Mouse (Mus musculus): Measurements from ENCODE around the gene Tm4sf20. TPM values are rescaled to one million over a fixed set of nuclear protein-coding genes. Genes with fewer than 3 reads are reported as not detected.

Tm4sf20 gene
- 0.29 TPM in 1 of 2 replicates, not detected in the other for polyA plus RNA-seq (2014; fragmentation: Nextera tagmentation; extraction: Ambion mirVana)

GRCm38 (mm10) chr1:82768269-82768668, at the start of gene Tm4sf20:
TSS of gene Tm4sf20 (minus strand) at chr1:82768461.
- no peaks in the 10 kb centered on the region for H3K27me3 ChIP-seq (ENCODE audit: control insufficient read depth, insufficient read depth, low read length)
- ATAC-seq (replicated peaks; ENCODE audit: insufficient number of reproducible peaks, low FRiP score, low TSS enrichment) = no peak

GRCm38 (mm10) chr1:82815941-82816716, 47.9 kb upstream of the Tm4sf20 start:
- H3K9me3 ChIP-seq (replicated peaks; ENCODE audit: control insufficient read depth, low read length) = no peaks in the 10 kb centered on the region
- no peaks in the 10 kb centered on the region for H3K27me3 ChIP-seq (ENCODE audit: control insufficient read depth, insufficient read depth, low read length)
- no peaks in the 10 kb centered on the region for H3K36me3 ChIP-seq (ENCODE audit: control insufficient read depth, insufficient read depth, low read length)
- WGBS (ENCODE audit: insufficient replicate concordance) = 23% methylated on average over 16 of the region's 17 CpGs
- peak overlapping the region; percentile 74 for H3K27ac ChIP-seq (ENCODE audit: low read depth, low read length)
- peaks cover 18% of the 10 kb centered on the region for H3K4me1 ChIP-seq (ENCODE audit: control insufficient read depth, insufficient read depth, low read length)
- H3K9ac ChIP-seq (ENCODE audit: low read depth, low read length) = 0 out of 2 replicates have a peak overlapping the region, but pooled peaks have one; percentile 34
- H3K4me3 ChIP-seq (ENCODE audit: low read depth, low read length) = peak overlapping the region; percentile 23
- H3K4me2 ChIP-seq = peak overlapping the region; percentile 58
- ATAC-seq (replicated peaks; ENCODE audit: insufficient number of reproducible peaks, low FRiP score, low TSS enrichment) = peak; percentile 88

More at GRCm38 (mm10) chr1:82768269-82768668, at the start of gene Tm4sf20:
- Histone ChIP-seq H3K4me3 (ENCODE audit: low read depth, low read length) (no peak within 1 kb of the TSS), H3K4me1 (ENCODE audit: control insufficient read depth, insufficient read depth, low read length) (no peaks in the 10 kb centered on the region; the same call in 1 of the 2 replicates), H3K9ac (ENCODE audit: low read depth, low read length) (no peak within 1 kb of the TSS), H3K4me2 (no peak within 1 kb of the TSS), H3K27ac (ENCODE audit: low read depth, low read length) (no peak within 1 kb of the TSS), H3K9me3 (replicated peaks; ENCODE audit: control insufficient read depth, low read length) (no peaks in the 10 kb centered on the region), H3K36me3 (ENCODE audit: control insufficient read depth, insufficient read depth, low read length) (no peaks in the 10 kb centered on the region)
- WGBS (ENCODE audit: insufficient replicate concordance) = 59% methylated on average over 5 of the region's 5 CpGs

GRCm38 (mm10) chr1:82811766-82812165, 43.5 kb upstream of the Tm4sf20 start:
- Histone ChIP-seq H3K4me2 (no peak overlapping the region), H3K36me3 (ENCODE audit: control insufficient read depth, insufficient read depth, low read length) (no peaks in the 10 kb centered on the region), H3K4me1 (ENCODE audit: control insufficient read depth, insufficient read depth, low read length) (peaks cover 4% of the 10 kb centered on the region; the same call in 1 of the 2 replicates), H3K27me3 (ENCODE audit: control insufficient read depth, insufficient read depth, low read length) (no peaks in the 10 kb centered on the region), H3K9ac (ENCODE audit: low read depth, low read length) (no peak overlapping the region), H3K9me3 (replicated peaks; ENCODE audit: control insufficient read depth, low read length) (no peaks in the 10 kb centered on the region), H3K27ac (ENCODE audit: low read depth, low read length) (no peak overlapping the region), H3K4me3 (ENCODE audit: low read depth, low read length) (no peak overlapping the region)
- WGBS (ENCODE audit: insufficient replicate concordance) = 55% methylated on average over 1 of the region's 1 CpGs
- no peak for ATAC-seq (replicated peaks; ENCODE audit: insufficient number of reproducible peaks, low FRiP score, low TSS enrichment)

- peaks cover 3% of the 10 kb centered on the region; the same call in 1 of the 2 replicates for H3K4me1 ChIP-seq (ENCODE audit: control insufficient read depth, insufficient read depth, low read length)
- H3K9me3 ChIP-seq (replicated peaks; ENCODE audit: control insufficient read depth, low read length) = 0 out of 2 replicates have a peak, but pooled peaks cover under 1% of the 10 kb centered on the region
- no peaks in the 10 kb centered on the region for H3K27me3 ChIP-seq (ENCODE audit: control insufficient read depth, insufficient read depth, low read length)
- no peak overlapping the region for H3K4me3 ChIP-seq (ENCODE audit: low read depth, low read length)
- H3K4me2 ChIP-seq = no peak overlapping the region
- no peak overlapping the region for H3K9ac ChIP-seq (ENCODE audit: low read depth, low read length)
- no peak overlapping the region for H3K27ac ChIP-seq (ENCODE audit: low read depth, low read length)
- ATAC-seq (replicated peaks; ENCODE audit: insufficient number of reproducible peaks, low FRiP score, low TSS enrichment) = no peak
- 62% methylated on average over 3 of the region's 3 CpGs for WGBS (ENCODE audit: insufficient replicate concordance)
- no peaks in the 10 kb centered on the region for H3K36me3 ChIP-seq (ENCODE audit: control insufficient read depth, insufficient read depth, low read length)
Measured at GRCm38 (mm10) chr1:82808564-82808963, 40.3 kb upstream of the Tm4sf20 start.

- 73% methylated on average over 7 of the region's 7 CpGs for WGBS (ENCODE audit: insufficient replicate concordance)
- Histone ChIP-seq H3K27ac (ENCODE audit: low read depth, low read length) (no peak overlapping the region), H3K4me3 (ENCODE audit: low read depth, low read length) (no peak overlapping the region), H3K4me1 (ENCODE audit: control insufficient read depth, insufficient read depth, low read length) (peaks cover 3% of the 10 kb centered on the region; the same call in 1 of the 2 replicates), H3K9me3 (replicated peaks; ENCODE audit: control insufficient read depth, low read length) (0 out of 2 replicates have a peak, but pooled peaks cover 2% of the 10 kb centered on the region), H3K4me2 (no peak overlapping the region), H3K36me3 (ENCODE audit: control insufficient read depth, insufficient read depth, low read length) (no peaks in the 10 kb centered on the region), H3K27me3 (ENCODE audit: control insufficient read depth, insufficient read depth, low read length) (no peaks in the 10 kb centered on the region), H3K9ac (ENCODE audit: low read depth, low read length) (no peak overlapping the region)
- no peak for ATAC-seq (replicated peaks; ENCODE audit: insufficient number of reproducible peaks, low FRiP score, low TSS enrichment)
Measured at GRCm38 (mm10) chr1:82807206-82807605, 38.9 kb upstream of the Tm4sf20 start.

GRCm38 (mm10) chr1:82806391-82806790, 38.1 kb upstream of the Tm4sf20 start:
- H3K4me3 ChIP-seq (ENCODE audit: low read depth, low read length) = no peak overlapping the region
- ATAC-seq (replicated peaks; ENCODE audit: insufficient number of reproducible peaks, low FRiP score, low TSS enrichment) = no peak
- 64% methylated on average over 8 of the region's 8 CpGs for whole genome bisulfite sequencing (ENCODE audit: insufficient replicate concordance)
- peaks cover 3% of the 10 kb centered on the region; the same call in 1 of the 2 replicates for H3K4me1 ChIP-seq (ENCODE audit: control insufficient read depth, insufficient read depth, low read length)
- no peak overlapping the region for H3K9ac ChIP-seq (ENCODE audit: low read depth, low read length)
- H3K9me3 ChIP-seq (replicated peaks; ENCODE audit: control insufficient read depth, low read length) = 0 out of 2 replicates have a peak, but pooled peaks cover 2% of the 10 kb centered on the region
- H3K27me3 ChIP-seq (ENCODE audit: control insufficient read depth, insufficient read depth, low read length) = no peaks in the 10 kb centered on the region
- no peaks in the 10 kb centered on the region for H3K36me3 ChIP-seq (ENCODE audit: control insufficient read depth, insufficient read depth, low read length)
- H3K4me2 ChIP-seq = no peak overlapping the region
- no peak overlapping the region for H3K27ac ChIP-seq (ENCODE audit: low read depth, low read length)

GRCm38 (mm10) chr1:82804059-82804458, 35.8 kb upstream of the Tm4sf20 start:
- H3K4me1 ChIP-seq (ENCODE audit: control insufficient read depth, insufficient read depth, low read length) = peaks cover 3% of the 10 kb centered on the region; the same call in 1 of the 2 replicates
- H3K9ac ChIP-seq (ENCODE audit: low read depth, low read length) = no peak overlapping the region
- no peaks in the 10 kb centered on the region for H3K36me3 ChIP-seq (ENCODE audit: control insufficient read depth, insufficient read depth, low read length)
- no peak overlapping the region for H3K4me2 ChIP-seq
- H3K9me3 ChIP-seq (replicated peaks; ENCODE audit: control insufficient read depth, low read length) = 0 out of 2 replicates have a peak, but pooled peaks cover 2% of the 10 kb centered on the region
- H3K27me3 ChIP-seq (ENCODE audit: control insufficient read depth, insufficient read depth, low read length) = no peaks in the 10 kb centered on the region
- H3K27ac ChIP-seq (ENCODE audit: low read depth, low read length) = no peak overlapping the region
- ATAC-seq (replicated peaks; ENCODE audit: insufficient number of reproducible peaks, low FRiP score, low TSS enrichment) = no peak
- 63% methylated on average over 1 of the region's 1 CpGs for WGBS (ENCODE audit: insufficient replicate concordance)
- no peak overlapping the region for H3K4me3 ChIP-seq (ENCODE audit: low read depth, low read length)

GRCm38 (mm10) chr1:82803608-82804007, 35.3 kb upstream of the Tm4sf20 start:
- Histone ChIP-seq H3K4me1 (ENCODE audit: control insufficient read depth, insufficient read depth, low read length) (peaks cover 3% of the 10 kb centered on the region; the same call in 1 of the 2 replicates), H3K9me3 (replicated peaks; ENCODE audit: control insufficient read depth, low read length) (0 out of 2 replicates have a peak, but pooled peaks cover 2% of the 10 kb centered on the region), H3K9ac (ENCODE audit: low read depth, low read length) (no peak overlapping the region), H3K36me3 (ENCODE audit: control insufficient read depth, insufficient read depth, low read length) (no peaks in the 10 kb centered on the region), H3K27ac (ENCODE audit: low read depth, low read length) (no peak overlapping the region), H3K27me3 (ENCODE audit: control insufficient read depth, insufficient read depth, low read length) (no peaks in the 10 kb centered on the region), H3K4me3 (ENCODE audit: low read depth, low read length) (no peak overlapping the region), H3K4me2 (no peak overlapping the region)
- 0 out of 2 replicates have a peak, but pooled peaks have one; percentile 67 for ATAC-seq (replicated peaks; ENCODE audit: insufficient number of reproducible peaks, low FRiP score, low TSS enrichment)
- 65% methylated on average over 7 of the region's 7 CpGs for WGBS (ENCODE audit: insufficient replicate concordance)
